Mouse (Mus musculus) right cerebral cortex, postnatal 10 days (tissue): ENCODE measurements around the gene 4930453N24Rik.

Experiments used
- DNase-seq, 2 experiments: peaks; one replicate each; pipeline ENCODE4 v3.0.0; 2021; ENCODE audit warnings: low spot score in 2 of 2

4930453N24Rik gene

DNA sequence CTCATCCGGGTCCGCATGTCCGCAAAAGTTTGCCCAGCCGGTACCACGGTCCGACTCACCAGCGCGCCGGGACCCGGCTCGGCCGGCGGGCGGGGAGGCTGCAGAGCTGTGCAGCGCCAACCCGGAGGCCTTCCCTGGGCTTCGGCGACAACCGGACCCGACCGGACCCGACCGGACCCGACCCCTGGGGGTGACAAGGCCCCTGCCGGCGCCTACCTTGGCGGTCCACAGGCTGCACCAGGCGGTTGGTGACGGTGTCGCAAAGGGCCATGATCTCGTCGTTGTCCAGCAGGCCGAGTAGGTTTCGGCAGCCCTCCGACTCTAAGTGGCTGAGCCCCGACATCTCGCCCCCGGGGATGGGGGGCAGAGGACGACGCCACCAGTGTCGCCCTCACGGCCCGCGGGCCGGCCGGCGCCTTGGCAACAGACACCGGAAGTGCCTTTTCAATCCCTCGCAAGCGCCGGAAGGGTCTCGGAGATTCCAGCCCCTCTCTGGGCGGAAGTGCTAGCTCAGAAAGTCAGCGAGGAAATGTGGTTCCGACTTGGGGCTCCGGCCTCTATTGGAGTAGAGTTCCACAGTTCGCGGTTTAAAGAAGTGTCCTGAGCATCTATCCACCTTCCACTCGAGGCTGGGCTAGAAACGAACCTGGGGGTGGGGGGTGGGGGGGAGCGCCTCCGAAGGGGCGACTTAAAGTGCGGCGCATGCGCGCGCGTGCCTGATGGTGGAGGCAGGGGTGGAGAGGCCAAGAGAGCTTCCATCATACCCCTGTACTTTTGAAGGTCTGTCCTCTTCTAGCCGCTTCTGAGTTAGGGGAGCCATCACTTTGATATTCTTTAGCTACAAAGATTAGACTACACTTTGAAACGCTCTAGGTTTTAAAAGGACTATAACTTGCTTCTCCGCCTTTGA, at the start of gene 4930453N24Rik:
Gene 4930453N24Rik (minus strand): TSS at position 641 of the 910 bp plus-strand sequence.
- peak; percentile 93 for DNase-seq

DNA sequence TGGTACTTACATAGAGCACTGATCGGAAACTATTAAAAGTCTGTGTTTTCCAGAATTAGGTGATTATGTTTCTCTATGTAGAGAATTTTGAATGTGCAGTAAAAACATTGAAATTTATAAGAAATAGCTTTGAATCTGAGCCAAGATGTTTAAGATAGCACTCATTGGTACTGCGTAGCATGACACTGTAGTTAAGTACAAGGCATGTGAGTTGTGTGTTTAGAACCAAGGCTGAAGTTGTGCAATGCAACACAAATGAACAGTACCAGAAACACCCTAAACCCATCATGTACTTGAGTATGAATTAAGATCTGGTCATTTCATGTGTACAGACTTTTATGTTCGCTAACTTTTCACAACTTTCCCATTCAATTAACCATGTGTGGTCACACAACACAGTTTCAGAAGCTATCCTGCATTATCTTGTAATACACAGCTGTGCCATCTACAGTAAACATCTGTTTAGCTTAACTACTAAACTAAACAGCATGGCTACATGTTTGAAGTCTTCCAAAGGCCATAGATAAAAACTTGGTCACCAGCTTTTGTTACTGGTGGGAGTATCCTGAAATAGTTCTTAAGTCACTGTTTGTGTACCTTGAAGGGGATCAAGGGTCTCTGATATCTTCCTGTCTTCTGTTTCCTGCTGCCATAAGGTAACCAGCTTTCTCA, 46.3 kb upstream of the 4930453N24Rik start:
- DNase-seq = no peak

DNA sequence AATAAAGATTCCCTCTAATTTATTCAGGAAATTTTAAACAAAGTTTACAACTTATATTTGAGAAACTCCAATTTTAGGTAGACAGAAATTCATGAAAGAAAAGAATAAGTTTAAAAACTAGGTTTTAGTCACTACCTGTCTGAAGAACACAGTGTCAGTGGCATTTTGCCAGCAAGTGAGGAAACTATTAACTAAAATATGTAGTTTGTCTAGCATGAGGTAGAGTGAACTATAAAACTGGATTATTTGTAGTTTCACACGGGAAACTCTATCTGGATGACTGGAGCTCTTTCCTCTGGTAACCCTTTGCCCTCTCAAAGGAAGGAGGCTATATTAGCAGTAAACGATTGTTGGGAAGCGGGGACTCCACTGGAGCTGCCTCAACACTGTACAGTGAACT, 32.1 kb upstream of the 4930453N24Rik start:
- no peak for DNase-seq

DNA sequence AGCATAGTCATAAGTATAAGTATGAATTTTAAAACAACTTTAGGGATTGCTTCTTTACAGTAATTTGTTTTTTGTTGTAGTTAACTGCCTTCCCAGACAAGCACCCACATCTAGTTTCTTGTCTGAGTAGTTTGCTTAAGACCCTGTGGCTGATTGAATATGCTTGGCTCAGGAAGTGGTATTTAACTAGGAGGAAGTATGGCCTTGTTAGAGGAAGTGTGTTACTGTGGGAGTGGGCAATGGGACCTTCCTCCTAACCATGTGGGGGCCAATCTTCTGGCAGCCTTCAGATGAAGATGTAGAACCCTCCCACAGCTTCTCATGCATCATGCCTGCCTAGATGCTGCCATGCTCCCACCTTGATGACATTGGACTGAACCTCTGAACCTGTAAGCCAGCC, 30.7 kb upstream of the 4930453N24Rik start:
- DNase-seq = no peak

DNA sequence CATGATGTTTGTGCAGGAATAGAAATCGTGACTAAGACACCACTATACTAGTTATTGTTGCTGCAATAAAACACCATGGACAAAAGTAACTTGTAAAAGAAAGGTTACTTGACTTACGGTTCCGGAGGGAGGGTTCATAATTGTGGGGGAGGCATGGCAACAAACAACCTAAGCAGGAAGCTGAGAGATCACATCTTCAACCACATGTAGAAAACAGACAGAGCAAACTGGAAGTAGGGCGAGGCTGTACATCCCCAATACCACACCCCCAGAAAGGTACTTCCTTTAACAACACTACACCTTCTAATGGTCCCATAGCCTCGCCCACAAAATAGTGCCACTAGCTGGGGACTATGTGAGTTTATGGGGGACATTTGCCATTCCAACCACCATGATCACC, 29.4 kb upstream of the 4930453N24Rik start:
- DNase-seq = no peak

DNA sequence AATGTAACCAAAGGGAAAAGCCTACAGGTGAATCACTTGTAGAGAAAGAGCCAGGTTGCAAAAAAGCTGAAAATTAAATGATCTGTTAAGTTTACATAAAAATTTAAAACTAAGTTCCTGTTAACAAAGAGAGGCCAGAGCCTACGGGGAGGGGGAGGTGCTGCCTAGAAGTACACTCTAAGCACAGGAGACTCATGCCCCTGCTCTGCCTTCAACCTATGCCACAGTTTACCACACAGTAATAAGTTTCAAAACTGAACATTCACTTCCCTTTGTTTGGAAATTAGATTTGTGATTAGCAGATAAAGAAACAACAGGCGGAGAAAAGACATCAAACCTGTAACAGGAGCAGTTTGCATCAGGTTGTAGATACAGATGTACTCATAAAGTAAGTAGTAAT, 23.8 kb upstream of the 4930453N24Rik start:
- no peak for DNase-seq

DNA sequence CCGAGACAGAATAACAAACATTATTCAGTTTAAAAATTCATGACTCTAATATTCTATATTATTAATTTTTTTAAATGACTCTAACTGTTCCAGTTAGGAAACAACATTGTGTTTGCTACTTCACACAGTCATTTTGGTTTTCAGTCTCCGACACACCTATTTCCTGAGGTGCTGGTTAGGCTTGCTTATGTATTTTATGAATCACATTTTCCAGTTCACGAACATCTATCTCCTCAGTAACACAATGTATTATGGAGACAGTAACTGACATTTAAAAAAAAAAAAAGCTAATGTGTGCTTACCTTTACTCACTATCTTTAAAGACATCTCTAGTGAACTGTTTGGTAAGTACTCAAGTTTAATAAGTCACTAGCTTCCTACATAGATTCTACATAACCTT, 18.7 kb upstream of the 4930453N24Rik start:
- DNase-seq = no peak

DNA sequence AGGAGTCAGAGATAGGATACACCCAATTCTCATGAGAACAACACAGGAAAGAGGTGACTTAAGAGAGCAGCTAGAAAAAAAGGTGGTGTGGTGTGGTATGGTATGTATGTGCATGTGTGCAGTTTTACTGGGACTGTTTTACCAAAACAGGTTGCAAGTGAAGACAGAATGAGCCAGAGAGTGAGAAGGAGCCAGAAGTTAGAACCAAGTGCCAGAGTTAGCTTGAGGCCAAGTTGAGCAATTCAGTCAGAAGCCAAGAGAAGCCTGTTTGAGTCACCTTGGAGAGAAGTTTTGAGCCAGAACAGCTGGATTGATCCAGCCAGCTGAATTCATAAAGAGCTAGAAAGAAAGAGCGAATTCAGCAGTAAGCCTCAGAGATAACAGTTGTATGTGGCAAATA, 4.6 kb upstream of the 4930453N24Rik start:
- no peak for DNase-seq

DNA sequence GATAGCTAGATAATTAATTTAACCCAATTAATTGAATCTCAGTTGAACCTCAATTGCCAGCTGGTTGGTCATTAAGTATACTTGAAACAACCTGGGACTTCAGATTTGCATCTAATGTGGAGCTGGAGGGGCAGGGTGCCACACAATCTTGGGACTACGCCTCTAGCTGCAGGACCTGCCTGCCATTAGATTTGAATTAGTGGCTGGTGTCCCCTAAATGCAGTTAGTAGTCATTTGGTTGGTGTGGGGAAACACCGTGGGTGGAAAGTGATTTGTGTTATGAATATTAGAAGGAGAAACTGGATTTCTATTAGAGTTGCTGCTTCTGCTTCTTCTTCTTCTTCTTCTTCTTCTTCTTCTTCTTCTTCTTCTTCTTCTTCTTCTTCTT, 464 bp upstream of the 4930453N24Rik start:
- no peak for DNase-seq

DNA sequence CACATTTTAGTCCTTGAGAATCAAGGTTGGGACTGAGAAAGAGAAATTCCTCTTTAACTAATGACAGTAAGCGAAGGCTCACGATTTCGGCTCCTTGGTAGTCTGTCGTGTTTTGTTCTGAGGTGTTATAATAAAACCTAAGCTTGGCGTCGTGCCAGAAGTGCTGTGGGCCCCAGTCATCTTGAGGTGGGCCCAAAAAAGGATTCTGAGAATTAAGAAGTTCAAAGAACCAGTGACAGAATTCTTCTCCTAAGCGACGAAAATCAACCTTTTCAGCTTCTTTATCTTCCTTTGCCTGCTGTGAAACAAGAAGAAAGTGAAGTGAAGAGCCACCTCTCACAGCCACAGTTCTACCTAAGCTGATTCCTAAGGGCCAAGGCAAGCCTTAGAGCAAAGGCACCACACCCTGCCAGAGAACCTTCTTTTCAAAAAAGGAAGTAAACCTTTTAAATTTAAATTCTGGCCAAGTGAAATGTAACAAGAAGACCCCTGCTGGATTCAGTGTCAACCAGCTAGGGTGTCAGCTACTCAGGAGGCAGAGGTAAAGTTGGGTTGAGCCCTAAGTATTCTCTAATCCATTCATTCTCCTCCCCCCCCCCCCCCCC, 4.2 kb downstream of the 4930453N24Rik start:
- DNase-seq = no peak

DNA sequence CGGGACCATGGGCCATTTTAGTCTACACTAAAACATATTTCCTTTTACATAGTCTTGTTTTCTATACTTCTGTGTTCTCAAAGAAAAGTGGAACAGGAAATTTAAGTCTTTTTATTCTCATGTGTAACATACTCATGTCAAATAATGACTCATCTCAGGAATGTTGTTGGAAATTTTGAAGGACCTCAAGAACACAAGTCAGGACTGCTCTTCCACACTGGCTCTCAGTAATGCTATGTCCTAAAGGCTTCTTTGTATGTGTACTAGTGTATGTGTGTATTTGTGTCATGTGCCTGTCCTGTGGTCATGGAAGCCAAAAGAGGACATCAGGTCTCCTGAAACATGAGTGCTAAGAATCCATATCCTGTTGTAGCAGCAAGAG, 11.7 kb downstream of the 4930453N24Rik start:
- DNase-seq = no peak

DNA sequence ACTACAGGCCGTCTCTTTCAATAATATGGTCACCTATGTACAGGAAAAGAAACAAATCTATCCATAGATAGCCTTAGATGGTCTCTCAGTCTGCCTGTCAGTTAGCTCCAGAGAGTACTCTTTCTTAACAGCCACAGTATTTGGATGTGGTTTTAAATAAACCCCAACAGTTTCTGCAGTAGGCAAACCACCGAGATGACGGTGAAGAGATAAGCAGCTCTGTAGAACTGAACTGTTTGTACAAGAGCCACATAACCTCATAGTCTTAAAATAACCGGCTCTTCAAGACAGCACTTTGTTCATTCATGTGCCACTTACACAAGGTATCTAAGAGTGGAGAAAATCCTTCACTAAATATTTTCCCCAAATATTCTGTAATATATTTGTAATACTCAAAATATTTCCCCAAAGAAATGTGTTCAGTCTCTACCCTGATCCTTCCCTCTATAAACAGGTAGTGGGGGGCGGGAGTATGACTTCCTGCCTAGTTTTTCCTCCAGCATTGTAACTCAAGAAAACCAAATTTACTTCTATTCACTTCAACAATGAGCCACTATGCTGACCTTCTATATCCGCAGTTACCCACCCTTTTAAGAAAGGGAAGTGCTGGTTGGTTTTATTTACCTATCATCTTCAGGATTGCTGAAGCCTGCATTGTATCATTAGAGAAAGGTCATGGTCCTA, 12.3 kb downstream of the 4930453N24Rik start:
- no peak for DNase-seq

DNA sequence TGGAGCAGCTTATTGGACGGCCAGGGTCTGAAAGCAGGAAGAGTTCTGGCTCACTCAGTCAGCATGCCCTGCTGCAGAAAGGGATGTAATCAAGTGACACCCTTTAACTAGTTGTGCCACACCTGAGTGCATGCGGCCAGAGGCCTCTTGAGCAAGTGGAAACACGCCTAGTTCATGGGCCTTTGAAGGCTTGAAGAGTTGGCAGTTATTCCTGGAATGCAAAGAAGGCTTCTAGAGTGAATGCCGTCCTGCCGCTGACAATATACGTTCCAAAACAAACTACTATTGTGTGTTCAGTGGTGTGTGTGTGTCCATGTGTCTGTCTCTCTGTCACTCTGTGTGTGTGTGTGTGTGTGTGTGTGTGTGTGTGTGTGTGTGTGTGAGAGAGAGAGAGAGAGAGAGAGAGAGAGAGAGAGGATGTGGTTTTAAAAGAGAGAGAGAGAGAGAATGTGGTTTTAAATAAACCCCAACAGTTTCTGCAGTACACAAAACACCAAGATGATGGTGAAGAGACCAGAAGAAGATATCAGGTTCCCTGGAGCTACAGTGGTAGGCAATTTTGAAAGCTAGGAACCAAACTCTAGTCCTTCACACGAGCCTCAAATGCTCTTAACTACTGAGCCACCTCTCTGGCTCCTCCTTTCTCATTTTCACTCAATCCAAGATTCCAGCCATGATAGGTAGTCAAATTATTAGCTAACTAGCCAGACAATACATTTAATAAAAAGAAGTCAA, 13.1 kb downstream of the 4930453N24Rik start:
- no peak for DNase-seq

DNA sequence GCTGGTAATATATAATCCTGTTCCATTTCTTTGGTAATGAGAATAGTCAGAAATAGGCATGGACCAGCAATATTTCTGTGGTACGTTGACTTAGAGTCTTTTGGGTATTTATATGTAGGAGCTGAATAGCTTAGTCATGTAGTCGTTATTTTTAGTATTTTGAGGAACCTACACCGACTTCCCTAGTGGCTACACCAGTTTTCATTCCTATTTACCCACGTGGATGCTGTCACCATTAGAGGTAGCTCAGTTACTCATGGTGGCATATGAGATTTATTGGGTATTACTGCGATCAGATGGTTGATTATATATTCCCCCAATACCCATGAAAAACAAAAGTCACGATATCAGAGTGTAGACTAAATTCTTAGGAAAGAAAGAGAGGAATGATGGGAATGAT, 14.6 kb downstream of the 4930453N24Rik start:
- DNase-seq = no peak

DNA sequence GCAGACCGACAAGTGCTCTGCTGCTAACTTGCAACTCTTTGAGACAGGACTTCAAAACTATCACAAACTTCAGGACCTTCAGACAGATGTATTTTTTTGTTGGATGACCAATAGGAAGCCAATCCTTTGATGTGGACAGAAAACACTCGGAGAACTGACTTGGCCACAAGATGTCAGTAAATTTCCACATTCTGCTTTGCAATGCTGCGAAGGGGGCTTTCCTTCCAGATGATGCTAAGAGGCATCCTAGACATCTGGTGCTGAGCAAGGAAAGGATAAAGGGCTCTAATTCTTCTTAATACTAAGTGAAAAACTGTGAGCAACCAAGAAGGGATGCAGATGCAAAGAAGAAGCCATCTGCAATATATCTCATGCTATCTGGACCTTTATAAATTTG, 16.2 kb downstream of the 4930453N24Rik start:
- peak; percentile 48 to 50 for DNase-seq

DNA sequence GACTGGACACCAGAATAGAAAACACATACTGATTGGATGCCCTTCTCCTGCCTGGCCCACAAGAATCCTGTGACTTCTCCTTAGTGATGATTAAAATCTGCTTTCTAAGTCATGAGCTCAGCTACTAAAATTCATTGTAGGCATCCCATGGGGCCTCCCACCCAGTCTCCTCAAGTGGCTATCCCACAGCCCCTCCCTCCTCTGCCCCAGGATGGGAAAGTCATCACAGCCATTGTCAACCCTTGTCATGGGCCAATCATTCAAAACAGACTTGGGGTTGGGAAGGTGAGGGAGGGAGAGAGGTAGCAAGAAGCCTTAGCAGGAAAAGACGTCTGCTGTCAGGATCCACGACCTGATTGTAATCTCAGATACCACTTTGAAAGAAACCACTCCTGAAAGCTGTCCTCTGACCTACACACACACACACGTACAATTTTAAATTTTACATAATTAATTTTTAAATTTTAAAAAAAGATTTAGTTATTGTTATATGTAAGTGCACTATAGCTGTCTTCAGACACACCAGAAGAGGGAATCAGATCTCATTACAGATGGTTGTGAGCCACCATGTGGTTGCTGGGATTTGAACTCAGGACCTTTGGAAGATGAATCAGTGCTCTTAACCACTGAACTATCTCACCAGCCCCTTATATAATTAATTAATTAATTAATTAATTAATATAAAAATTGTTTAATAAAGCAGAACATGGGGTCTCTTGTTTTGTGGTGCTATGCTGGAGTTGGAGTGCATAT, 16.8 kb downstream of the 4930453N24Rik start:
- no peak for DNase-seq

DNA sequence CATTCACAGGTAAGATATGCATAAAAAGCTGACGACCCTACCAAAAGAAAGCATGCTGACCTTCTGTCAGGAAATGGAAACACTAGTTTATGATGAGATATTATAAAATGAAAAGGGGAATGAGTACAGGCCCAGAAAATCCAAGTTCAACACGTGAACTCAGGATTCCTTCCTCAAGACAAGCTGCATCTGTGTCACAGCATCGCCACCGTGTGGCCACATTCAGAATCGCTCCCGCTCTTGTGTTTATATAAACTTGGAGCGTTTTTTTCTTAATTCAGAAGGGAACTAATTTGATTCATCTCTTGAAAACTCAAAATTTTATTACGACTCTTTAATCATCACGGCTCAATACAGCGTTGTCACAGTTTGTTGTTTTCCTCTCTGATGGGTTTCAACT, 22.7 kb downstream of the 4930453N24Rik start:
- DNase-seq = peak; percentile 83 to 88

DNA sequence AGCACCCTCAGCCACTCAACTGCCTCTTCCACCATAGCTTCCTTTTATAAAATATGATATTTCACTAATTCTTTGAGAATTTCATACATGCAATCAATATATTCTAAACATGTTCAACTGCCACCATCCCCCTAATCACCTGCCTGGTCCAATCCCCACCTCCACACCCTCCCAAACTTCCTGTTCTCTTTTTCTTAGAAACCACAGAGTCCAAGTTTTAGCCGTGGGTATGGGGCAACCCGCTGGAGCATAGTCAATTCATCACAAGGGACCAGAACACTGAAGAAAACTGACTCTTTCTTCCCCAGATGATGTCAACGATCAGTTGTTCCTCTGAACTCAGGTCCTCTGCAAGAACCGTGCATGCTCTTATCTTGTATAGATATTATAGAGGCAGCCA, 25.9 kb downstream of the 4930453N24Rik start:
- DNase-seq = no peak

DNA sequence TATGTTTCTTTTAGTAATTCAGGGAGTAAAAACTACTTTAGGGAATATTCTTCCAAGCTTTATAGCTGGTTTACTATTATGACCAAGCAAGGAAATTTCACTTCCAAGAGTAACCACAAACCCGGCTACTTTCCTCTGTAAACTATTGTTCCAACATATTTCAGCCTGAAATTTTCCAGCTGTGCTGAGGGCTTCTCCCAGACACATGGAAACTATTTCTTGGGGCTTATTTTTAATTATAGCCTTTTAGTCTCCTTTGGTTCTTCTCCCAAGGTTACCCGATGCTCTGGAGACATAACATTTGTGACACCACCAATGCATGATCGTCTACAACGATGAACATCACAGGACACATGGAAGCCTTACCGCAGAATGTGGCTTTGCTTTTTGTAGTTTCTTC, 33.7 kb downstream of the 4930453N24Rik start:
- DNase-seq = no peak

DNA sequence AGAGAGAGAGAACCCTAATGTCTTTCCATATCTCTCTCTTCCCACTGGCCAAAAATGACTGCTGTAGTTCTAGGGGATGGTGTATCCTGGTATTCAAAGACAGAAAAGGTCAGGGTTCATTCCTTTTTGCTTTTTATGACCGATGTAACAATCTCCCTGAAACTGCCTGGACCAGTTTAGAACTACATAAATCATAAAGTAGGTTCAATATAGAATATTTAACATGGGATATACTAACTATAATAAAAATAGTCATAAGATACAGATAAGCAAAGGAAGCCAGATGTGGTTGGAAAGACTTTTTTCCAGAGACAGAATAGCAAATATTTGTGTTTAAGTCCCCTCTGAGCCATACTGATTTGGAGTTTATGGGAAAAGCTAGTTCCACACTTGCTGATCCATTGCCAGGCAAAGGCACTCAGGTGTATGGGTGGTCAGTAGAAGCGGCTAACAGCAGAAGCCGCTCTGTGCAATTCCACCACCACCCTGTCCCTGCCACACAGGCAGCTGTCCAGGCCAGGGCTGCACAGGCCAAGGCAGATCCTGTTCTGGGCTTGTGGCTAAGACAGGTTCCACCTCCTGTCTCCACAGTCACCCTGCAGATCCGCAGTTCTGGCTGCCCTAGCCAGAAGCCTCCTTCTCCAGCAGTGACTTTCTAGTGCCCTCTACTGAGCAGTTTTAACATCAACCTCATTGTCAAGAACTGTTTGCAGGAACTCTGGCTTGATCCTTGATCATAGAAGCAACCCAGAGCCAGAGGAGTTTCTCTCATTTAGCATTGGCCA, 47.5 kb downstream of the 4930453N24Rik start:
- DNase-seq = peak; percentile 68 to 69
